Mouse (Mus musculus): ENCODE measurements around the gene Pmel.
A peak's percentile ranks its signal among the peaks of the same experiment; 100 is the strongest.

Gene Pmel

GRCm38 (mm10) chr10:128703895-128704294, at the start of gene Pmel:
Gene Pmel, plus strand, starts transcription at chr10:128704195.
- DNase-seq (ENCODE audit: low spot score), result no peak

- no peak for DNase-seq (ENCODE audit: low spot score)
Measured at GRCm38 (mm10) chr10:128655254-128655653, 48.7 kb upstream of the Pmel start.

- DNase-seq (ENCODE audit: low spot score), result no peak
Measured at GRCm38 (mm10) chr10:128656731-128657130, 47.3 kb upstream of the Pmel start.

GRCm38 (mm10) chr10:128657844-128658243, 46.2 kb upstream of the Pmel start:
- no peak for DNase-seq (ENCODE audit: low spot score)

DNA sequence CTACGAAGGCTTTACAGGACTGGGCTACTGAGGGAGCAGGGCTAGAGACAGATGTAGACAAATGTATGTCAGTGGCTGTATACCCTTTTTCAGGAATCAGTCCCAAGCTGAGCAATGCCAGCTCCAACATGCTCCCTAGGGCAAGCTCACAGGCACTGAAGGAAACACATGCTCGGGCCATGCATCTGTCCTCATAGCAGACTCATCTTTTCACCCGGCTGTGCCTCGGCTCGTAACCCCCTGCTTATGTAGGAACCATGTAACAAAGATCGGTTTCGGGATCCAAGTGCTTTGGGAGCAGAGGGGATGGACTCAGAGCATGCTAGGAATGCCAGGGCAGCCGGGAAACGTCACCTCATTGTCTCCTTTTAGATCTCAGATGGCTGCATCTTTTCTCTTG, 44.5 kb upstream of the Pmel start:
- DNase-seq (ENCODE audit: low spot score), result no peak

DNA sequence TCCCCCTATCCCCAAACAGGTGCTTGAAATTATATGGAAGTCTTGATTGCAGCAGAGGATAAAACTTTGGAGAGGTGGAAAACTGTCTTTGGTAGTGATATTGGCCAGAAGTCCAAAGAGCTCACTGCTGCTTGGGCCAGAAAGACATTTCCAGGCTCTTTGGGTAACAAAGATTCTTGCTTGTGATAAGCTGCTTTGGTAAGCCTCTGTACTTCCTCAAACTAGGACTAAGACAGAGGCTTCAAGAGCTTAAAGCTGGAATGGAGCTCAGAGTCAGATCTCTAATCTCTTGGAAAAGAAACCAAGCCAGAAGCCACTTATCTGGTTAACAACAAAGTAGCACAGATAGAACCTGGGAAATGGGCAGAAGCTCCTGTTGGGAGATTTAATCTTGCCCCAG, 41.5 kb upstream of the Pmel start:
- DNase-seq (ENCODE audit: low spot score), result no peak

DNA sequence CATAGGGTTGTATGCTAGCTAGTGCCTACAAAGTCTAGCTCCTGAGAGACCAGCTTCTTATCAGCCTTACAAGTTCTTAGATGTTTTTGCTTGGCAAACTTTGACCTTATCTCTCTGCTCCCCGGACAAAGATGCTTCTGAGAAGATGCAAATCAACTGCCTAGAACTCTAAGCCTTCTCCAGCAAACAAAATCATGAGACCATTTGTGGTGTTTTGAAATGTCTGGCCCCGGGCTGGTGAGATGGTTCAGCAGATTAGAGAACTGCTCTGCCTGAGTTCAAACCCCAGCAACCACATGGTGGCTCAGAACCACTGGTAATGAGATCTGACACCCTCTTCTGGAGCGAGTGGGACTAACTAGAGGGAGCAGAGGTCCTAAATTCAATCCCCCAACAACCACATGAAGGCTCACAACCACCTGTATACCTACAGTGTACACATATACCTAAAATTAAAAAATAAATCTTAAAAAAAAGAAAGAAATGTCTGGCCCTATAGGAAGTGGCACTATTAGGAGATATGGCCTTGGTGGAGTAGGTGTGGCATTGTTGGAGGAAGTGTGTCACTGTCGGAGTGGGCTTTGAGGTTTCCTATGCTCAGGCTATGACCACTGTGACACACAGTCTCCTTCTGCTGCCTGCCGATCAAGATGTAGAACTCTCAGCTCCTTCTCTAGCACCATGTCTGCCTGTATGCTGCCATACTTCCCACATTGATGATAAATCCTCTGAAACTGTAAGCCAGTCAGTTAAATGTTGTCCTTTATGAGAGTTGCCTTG, 40.4 kb upstream of the Pmel start:
- no peak for DNase-seq (ENCODE audit: low spot score)

GRCm38 (mm10) chr10:128664808-128665207, 39.2 kb upstream of the Pmel start:
- DNase-seq (ENCODE audit: low spot score), result no peak

DNA sequence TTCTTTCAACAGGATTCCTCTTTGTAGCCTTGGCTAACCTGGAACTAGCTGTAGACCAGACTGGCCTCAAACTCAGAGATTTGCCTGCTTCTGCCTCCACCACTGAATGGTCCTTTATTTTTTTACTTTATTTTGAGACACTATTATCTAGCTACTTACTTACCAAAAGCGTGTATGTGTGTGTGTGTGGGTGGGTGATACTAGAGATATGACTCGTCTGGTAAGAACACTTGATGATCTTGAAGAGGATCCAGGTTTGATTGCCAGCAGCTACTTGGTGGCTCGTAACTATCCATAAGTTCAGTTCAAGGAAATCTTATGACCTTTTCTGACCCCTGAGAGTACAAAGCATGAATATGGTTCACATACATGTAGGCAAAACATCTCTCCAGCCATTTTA, 38.7 kb upstream of the Pmel start:
- no peak for DNase-seq (ENCODE audit: low spot score)

- DNase-seq (ENCODE audit: low spot score), result no peak
Measured at GRCm38 (mm10) chr10:128665806-128666205, 38.2 kb upstream of the Pmel start.

GRCm38 (mm10) chr10:128668790-128669672, 35.0 kb upstream of the Pmel start:
- DNase-seq (ENCODE audit: low spot score), result no peak

DNA sequence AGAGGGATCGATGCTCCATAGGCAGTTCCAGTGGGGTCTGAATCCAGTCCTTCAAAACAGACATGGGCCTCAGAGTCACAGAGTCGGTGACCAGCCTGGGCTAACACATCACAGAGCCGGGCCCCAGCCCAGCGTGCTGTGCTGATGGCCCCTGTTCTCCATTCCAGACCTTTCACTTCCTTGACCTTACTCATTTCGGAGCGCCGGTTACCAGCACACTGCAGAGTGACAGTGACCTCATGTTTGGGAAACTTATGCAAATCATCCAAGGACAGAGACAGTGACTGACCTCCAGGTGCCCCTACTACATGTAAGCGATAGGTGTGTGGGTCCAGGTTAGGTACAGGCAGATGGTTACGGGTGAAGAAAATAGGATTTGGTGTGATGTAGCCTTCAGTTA, 32.8 kb upstream of the Pmel start:
- DNase-seq (ENCODE audit: low spot score), result no peak

- DNase-seq (ENCODE audit: low spot score), result peak; percentile 36
Measured at GRCm38 (mm10) chr10:128673763-128674468, 30.1 kb upstream of the Pmel start, which contains the start of gene Suox. Gene Suox, minus strand, starts transcription at chr10:128674073.

- no peak for DNase-seq (ENCODE audit: low spot score)
Measured at GRCm38 (mm10) chr10:128674469-128675008, 29.5 kb upstream of the Pmel start.

GRCm38 (mm10) chr10:128695411-128695991, 8.5 kb upstream of the Pmel start:
- DNase-seq (ENCODE audit: low spot score), result no peak

- DNase-seq (ENCODE audit: low spot score), result peak; percentile 91
Measured at GRCm38 (mm10) chr10:128695992-128696807, 7.8 kb upstream of the Pmel start, which contains the start of gene Rab5b. Gene Rab5b, minus strand, starts transcription at chr10:128696264.

DNA sequence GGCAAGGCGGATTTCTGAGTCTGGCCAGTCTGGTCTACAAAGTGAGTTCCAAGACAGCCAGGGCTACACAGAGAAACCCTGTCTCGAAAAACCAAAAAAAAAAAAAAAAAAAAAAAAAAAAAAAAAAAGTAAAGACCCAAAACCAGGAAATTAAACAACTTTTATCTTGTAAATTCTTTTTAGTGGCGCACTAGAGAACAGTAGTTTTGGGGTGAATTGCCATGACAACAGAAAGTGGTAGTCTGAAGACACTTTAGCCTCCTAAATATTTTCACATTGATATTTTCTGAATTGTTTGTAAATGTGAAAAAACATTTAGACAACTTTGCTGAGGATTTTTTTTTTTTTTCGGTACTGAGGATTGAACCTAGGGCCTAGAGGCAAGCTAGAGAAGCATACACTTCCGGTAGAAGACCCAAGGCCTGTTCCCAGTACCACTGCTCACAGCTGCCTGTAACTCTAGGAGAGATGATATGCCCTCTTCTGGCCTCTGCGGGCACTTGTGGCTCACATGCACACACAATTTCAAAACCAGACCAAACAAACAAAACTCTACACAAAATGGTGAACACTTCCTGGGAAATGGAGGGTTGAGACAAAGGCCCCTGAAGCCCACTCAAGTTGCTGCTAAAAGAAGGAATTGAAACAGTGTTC, 6.8 kb upstream of the Pmel start:
- no peak for DNase-seq (ENCODE audit: low spot score)

- no peak for DNase-seq (ENCODE audit: low spot score)
Measured at GRCm38 (mm10) chr10:128699006-128699405, 5.0 kb upstream of the Pmel start.

GRCm38 (mm10) chr10:128699611-128700010, 4.4 kb upstream of the Pmel start:
- no peak for DNase-seq (ENCODE audit: low spot score)

DNA sequence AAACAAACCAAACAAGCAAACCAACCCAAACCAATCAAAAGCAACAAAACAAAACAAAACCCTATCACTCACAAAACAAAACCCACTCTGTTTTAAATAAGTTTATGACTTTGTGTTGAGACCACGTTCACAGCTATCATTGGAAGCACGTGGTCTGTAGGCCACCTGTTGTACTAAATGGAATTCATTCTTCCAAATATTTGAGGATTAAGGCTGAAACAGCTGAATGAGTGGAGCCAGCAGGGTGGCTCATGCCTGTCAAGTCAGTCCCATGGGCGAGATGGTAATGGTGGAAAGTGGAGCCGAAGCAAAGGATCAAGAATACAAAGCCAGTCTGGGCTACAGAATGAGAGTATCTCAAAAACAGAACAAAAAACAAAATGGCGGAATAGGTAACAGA, 3.3 kb upstream of the Pmel start:
- DNase-seq (ENCODE audit: low spot score), result no peak

All from urinary bladder, postnatal 10 days (tissue).